Mouse (Mus musculus): ENCODE data around the gene Anapc13. TPM values are rescaled to one million over a fixed set of nuclear protein-coding genes. Genes with fewer than 3 reads are reported as not detected.

The Anapc13 gene
- polyA plus RNA-seq, 1 experiment from 2014 or later, result 152 TPM

GRCm38 (mm10) chr9:102632923-102633537, 6.9 kb downstream of the Anapc13 start:
- H3K27me3 ChIP-seq, result no peaks in the 10 kb centered on the region
- H3K4me2 ChIP-seq, result no peak overlapping the region
- WGBS, result 48% methylated on average over 1 of the region's 1 CpGs
- H3K9ac ChIP-seq, result no peak overlapping the region
- H3K36me3 ChIP-seq, result no peaks in the 10 kb centered on the region
- 0 out of 2 replicates have a peak, but pooled peaks cover under 1% of the 10 kb centered on the region for H3K4me1 ChIP-seq (replicated peaks)
- H3K27ac ChIP-seq (replicated peaks), result no peak overlapping the region
- ATAC-seq (ENCODE audit: low FRiP score, low read depth), result peak; percentile 83; the same call in 1 of the 2 replicates
- H3K9me3 ChIP-seq, result no peaks in the 10 kb centered on the region
- no peak overlapping the region for H3K4me3 ChIP-seq

- no peak for ATAC-seq (ENCODE audit: low FRiP score, low read depth)
- no peak overlapping the region for H3K27ac ChIP-seq (replicated peaks)
- no peak overlapping the region for H3K4me2 ChIP-seq
- H3K4me1 ChIP-seq (replicated peaks), result no peaks in the 10 kb centered on the region
- WGBS, result 87% methylated on average over 8 of the region's 8 CpGs
- H3K9ac ChIP-seq, result no peak overlapping the region
- H3K36me3 ChIP-seq, result no peaks in the 10 kb centered on the region
- H3K27me3 ChIP-seq, result no peaks in the 10 kb centered on the region
- H3K4me3 ChIP-seq, result no peak overlapping the region
- no peaks in the 10 kb centered on the region for H3K9me3 ChIP-seq
These were observed 8.4 kb downstream of the Anapc13 start for GRCm38 (mm10) chr9:102634453-102634852.

GRCm38 (mm10) chr9:102636553-102636952, 10.5 kb downstream of the Anapc13 start:
- no peak overlapping the region for H3K4me2 ChIP-seq
- H3K27ac ChIP-seq (replicated peaks), result no peak overlapping the region
- H3K9ac ChIP-seq, result no peak overlapping the region
- H3K4me3 ChIP-seq, result no peak overlapping the region
- no peak for ATAC-seq (ENCODE audit: low FRiP score, low read depth)
- H3K27me3 ChIP-seq, result no peaks in the 10 kb centered on the region
- H3K9me3 ChIP-seq, result no peaks in the 10 kb centered on the region
- no peaks in the 10 kb centered on the region for H3K36me3 ChIP-seq
- 2% methylated on average over 4 of the region's 4 CpGs for WGBS
- H3K4me1 ChIP-seq (replicated peaks), result no peaks in the 10 kb centered on the region

GRCm38 (mm10) chr9:102637115-102637514, 11.0 kb downstream of the Anapc13 start:
- Histone ChIP-seq H3K27me3 (no peaks in the 10 kb centered on the region), H3K4me2 (no peak overlapping the region), H3K4me1 (replicated peaks) (no peaks in the 10 kb centered on the region), H3K9ac (no peak overlapping the region), H3K36me3 (no peaks in the 10 kb centered on the region), H3K4me3 (no peak overlapping the region), H3K27ac (replicated peaks) (no peak overlapping the region), H3K9me3 (no peaks in the 10 kb centered on the region)
- WGBS, result 62% methylated on average over 4 of the region's 4 CpGs
- ATAC-seq (ENCODE audit: low FRiP score, low read depth), result no peak

GRCm38 (mm10) chr9:102638963-102639362, 12.9 kb downstream of the Anapc13 start:
- peaks cover 15% of the 10 kb centered on the region for H3K4me1 ChIP-seq (replicated peaks)
- WGBS, result 55% methylated on average over 7 of the region's 7 CpGs
- no peak overlapping the region for H3K27ac ChIP-seq (replicated peaks)
- no peak overlapping the region for H3K4me2 ChIP-seq
- no peaks in the 10 kb centered on the region for H3K9me3 ChIP-seq
- ATAC-seq (ENCODE audit: low FRiP score, low read depth), result no peak
- H3K27me3 ChIP-seq, result no peaks in the 10 kb centered on the region
- no peak overlapping the region for H3K9ac ChIP-seq
- H3K36me3 ChIP-seq, result no peaks in the 10 kb centered on the region
- H3K4me3 ChIP-seq, result no peak overlapping the region

GRCm38 (mm10) chr9:102639510-102639909, 13.4 kb downstream of the Anapc13 start:
- H3K27me3 ChIP-seq, result no peaks in the 10 kb centered on the region
- no peak overlapping the region for H3K4me3 ChIP-seq
- no peaks in the 10 kb centered on the region for H3K9me3 ChIP-seq
- ATAC-seq (ENCODE audit: low FRiP score, low read depth), result no peak
- peaks cover 20% of the 10 kb centered on the region for H3K4me1 ChIP-seq (replicated peaks)
- WGBS, result 91% methylated on average over 8 of the region's 8 CpGs
- no peaks in the 10 kb centered on the region for H3K36me3 ChIP-seq
- no peak overlapping the region for H3K9ac ChIP-seq
- no peak overlapping the region for H3K27ac ChIP-seq (replicated peaks)
- H3K4me2 ChIP-seq, result no peak overlapping the region

GRCm38 (mm10) chr9:102641531-102641930, 15.4 kb downstream of the Anapc13 start:
- no peak for ATAC-seq (ENCODE audit: low FRiP score, low read depth)
- H3K36me3 ChIP-seq, result no peaks in the 10 kb centered on the region

GRCm38 (mm10) chr9:102643071-102643485, 17.0 kb downstream of the Anapc13 start:
- WGBS, result 33% methylated on average over 8 of the region's 8 CpGs
- ATAC-seq (ENCODE audit: low FRiP score, low read depth), result 0 out of 2 replicates have a peak, but pooled peaks have one; percentile 43
- H3K36me3 ChIP-seq, result no peaks in the 10 kb centered on the region
- H3K4me1 ChIP-seq (replicated peaks), result peaks cover 24% of the 10 kb centered on the region
- peak overlapping the region; percentile 46; the same call in 1 of the 2 replicates for H3K4me2 ChIP-seq
- H3K4me3 ChIP-seq, result no peak overlapping the region
- no peaks in the 10 kb centered on the region for H3K9me3 ChIP-seq
- peak overlapping the region; percentile 63 for H3K27ac ChIP-seq (replicated peaks)
- H3K9ac ChIP-seq, result no peak overlapping the region
- no peaks in the 10 kb centered on the region for H3K27me3 ChIP-seq

More at GRCm38 (mm10) chr9:102641531-102641930, 15.4 kb downstream of the Anapc13 start:
- no peak overlapping the region for H3K4me3 ChIP-seq
- H3K4me2 ChIP-seq, result no peak overlapping the region
- no peak overlapping the region for H3K9ac ChIP-seq
- peaks cover 24% of the 10 kb centered on the region for H3K4me1 ChIP-seq (replicated peaks)
- no peaks in the 10 kb centered on the region for H3K27me3 ChIP-seq
- WGBS, result 66% methylated on average over 6 of the region's 6 CpGs
- no peak overlapping the region for H3K27ac ChIP-seq (replicated peaks)
- no peaks in the 10 kb centered on the region for H3K9me3 ChIP-seq

- 4% methylated on average over 10 of the region's 10 CpGs for WGBS
- H3K9me3 ChIP-seq, result no peaks in the 10 kb centered on the region
- peak overlapping the region; percentile 63 for H3K27ac ChIP-seq (replicated peaks)
- ATAC-seq (ENCODE audit: low FRiP score, low read depth), result peak; percentile 88
- no peaks in the 10 kb centered on the region for H3K36me3 ChIP-seq
- H3K4me3 ChIP-seq, result no peak overlapping the region
- H3K4me1 ChIP-seq (replicated peaks), result peaks cover 24% of the 10 kb centered on the region
- H3K27me3 ChIP-seq, result no peaks in the 10 kb centered on the region
- no peak overlapping the region for H3K9ac ChIP-seq
- peak overlapping the region; percentile 46 for H3K4me2 ChIP-seq
These were observed 17.5 kb downstream of the Anapc13 start for GRCm38 (mm10) chr9:102643486-102644101.

GRCm38 (mm10) chr9:102645119-102645695, 19.1 kb downstream of the Anapc13 start:
- H3K9me3 ChIP-seq, result no peaks in the 10 kb centered on the region
- no peak overlapping the region for H3K9ac ChIP-seq
- no peak overlapping the region for H3K27ac ChIP-seq (replicated peaks)
- no peaks in the 10 kb centered on the region for H3K27me3 ChIP-seq
- WGBS, result 79% methylated on average over 3 of the region's 3 CpGs
- H3K4me3 ChIP-seq, result no peak overlapping the region
- peaks cover 33% of the 10 kb centered on the region for H3K4me1 ChIP-seq (replicated peaks)
- no peak overlapping the region for H3K4me2 ChIP-seq
- no peaks in the 10 kb centered on the region for H3K36me3 ChIP-seq
- no peak for ATAC-seq (ENCODE audit: low FRiP score, low read depth)

GRCm38 (mm10) chr9:102647010-102647409, 20.9 kb downstream of the Anapc13 start:
- ATAC-seq (ENCODE audit: low FRiP score, low read depth), result no peak
- Histone ChIP-seq H3K9ac (no peak overlapping the region), H3K36me3 (no peaks in the 10 kb centered on the region), H3K9me3 (no peaks in the 10 kb centered on the region), H3K4me3 (no peak overlapping the region), H3K27me3 (no peaks in the 10 kb centered on the region), H3K27ac (replicated peaks) (no peak overlapping the region), H3K4me2 (no peak overlapping the region), H3K4me1 (replicated peaks) (peaks cover 50% of the 10 kb centered on the region)
- 87% methylated on average over 6 of the region's 6 CpGs for WGBS

- Histone ChIP-seq H3K9me3 (no peaks in the 10 kb centered on the region), H3K27me3 (no peaks in the 10 kb centered on the region), H3K4me1 (replicated peaks) (peaks cover 27% of the 10 kb centered on the region), H3K4me3 (no peak overlapping the region), H3K27ac (replicated peaks) (peak overlapping the region; percentile 12), H3K4me2 (peak overlapping the region; percentile 26), H3K9ac (no peak overlapping the region), H3K36me3 (no peaks in the 10 kb centered on the region)
- ATAC-seq (ENCODE audit: low FRiP score, low read depth), result peak; percentile 79
- 26% methylated on average over 17 of the region's 17 CpGs for WGBS
These were observed 23.9 kb downstream of the Anapc13 start for GRCm38 (mm10) chr9:102649917-102650527.
